Mouse (Mus musculus) urinary bladder, postnatal 0 days (tissue): ENCODE measurements around the gene Apobec2. TPM values are rescaled to one million over a fixed set of nuclear protein-coding genes. Genes with fewer than 3 reads are reported as not detected.

Source experiments
- polyA plus RNA-seq: library from polyadenylated mRNA; unstranded; fragments of >200 nt; fragmentation: Nextera tagmentation; extraction: Ambion mirVana; gene quantifications from 2 replicates; pipeline ENCODE4 v1.2.1, GENCODE M21; 2015

Apobec2 gene
- 3.4 and 4.5 TPM in 2 replicates for polyA plus RNA-seq

DNA sequence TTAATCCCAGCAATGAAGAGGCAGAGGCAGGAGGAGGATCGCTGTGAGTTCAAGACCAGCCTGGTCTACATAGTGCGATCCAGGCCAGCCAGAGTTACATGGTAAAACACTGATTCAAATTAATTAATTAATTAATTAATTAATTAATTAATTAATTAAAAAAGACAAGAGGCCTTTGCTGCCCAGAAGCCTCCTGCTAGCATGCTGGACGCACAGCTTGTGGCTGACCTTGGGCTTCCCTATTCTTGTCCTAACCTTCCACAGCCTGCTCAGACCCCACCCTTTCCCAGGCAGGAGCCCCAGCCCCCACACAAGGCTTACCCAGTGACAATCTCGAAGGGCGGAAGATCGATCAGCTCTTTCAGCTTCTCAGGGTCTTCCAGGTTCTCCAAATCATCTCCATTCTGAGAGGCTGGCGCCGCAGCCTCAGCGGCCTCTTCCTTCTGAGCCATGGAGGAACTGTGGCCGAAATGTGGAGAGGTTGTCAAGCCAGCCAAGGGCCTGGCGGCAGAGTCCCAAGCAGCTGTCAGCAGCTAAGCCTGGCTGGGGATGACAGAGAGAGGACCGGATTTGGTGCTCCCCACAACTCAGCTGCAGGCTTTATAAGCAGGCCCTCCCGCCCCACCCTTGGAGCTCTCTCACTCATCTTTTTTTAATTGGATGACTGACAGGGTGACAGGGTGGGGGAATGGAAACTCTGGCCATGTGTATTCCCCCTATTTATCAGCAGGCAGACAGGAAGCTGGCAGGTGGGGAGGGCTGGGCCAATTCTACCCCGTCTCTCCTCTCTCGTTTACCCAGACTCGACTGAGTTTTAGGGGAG is at the start of gene Apobec2:
Apobec2 (minus strand) TSS at position 773 of the 823 bp plus-strand sequence.

DNA sequence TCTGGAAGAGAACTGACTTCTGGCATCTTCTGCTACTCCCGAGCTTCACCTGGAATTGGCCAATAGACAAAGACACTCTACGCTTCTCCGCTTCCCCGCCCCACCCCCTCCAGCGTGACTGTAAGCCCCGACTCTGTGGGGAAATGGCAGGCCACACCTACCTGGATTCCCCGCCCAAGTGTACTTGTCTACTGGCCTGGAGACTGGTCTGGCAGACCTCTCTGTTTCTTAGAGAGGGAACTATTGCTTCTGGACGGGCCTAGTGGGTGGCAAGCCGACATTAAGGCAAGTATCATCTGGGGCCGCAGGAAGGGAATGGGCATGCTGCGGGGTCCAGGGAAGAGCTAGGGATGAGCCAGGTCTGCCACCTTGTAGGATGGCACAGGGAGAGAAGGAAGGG is 22.0 kb upstream of the Apobec2 start, which contains the start of gene Unc5cl:
Unc5cl (plus strand) TSS at position 214 of the 400 bp plus-strand sequence.

DNA sequence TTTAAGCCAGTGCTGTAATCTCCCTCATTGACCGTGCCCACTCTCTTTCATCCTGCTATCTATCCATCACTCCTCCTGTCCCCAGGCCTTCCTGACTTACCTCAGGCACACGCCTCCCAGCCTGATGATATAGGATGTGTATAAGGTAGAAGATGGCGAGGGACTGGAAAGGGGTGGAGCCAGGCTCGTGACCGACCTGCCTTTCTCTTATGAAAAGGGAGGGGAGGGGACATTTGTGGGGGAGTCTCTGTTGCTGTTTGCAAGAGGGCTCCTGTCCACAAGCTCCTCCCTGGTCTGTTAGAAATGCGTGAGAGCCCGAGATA is 18.6 kb upstream of the Apobec2 start, which contains the start of gene Tspo2:
Tspo2 (minus strand) TSS at position 170 of the 323 bp plus-strand sequence.

DNA sequence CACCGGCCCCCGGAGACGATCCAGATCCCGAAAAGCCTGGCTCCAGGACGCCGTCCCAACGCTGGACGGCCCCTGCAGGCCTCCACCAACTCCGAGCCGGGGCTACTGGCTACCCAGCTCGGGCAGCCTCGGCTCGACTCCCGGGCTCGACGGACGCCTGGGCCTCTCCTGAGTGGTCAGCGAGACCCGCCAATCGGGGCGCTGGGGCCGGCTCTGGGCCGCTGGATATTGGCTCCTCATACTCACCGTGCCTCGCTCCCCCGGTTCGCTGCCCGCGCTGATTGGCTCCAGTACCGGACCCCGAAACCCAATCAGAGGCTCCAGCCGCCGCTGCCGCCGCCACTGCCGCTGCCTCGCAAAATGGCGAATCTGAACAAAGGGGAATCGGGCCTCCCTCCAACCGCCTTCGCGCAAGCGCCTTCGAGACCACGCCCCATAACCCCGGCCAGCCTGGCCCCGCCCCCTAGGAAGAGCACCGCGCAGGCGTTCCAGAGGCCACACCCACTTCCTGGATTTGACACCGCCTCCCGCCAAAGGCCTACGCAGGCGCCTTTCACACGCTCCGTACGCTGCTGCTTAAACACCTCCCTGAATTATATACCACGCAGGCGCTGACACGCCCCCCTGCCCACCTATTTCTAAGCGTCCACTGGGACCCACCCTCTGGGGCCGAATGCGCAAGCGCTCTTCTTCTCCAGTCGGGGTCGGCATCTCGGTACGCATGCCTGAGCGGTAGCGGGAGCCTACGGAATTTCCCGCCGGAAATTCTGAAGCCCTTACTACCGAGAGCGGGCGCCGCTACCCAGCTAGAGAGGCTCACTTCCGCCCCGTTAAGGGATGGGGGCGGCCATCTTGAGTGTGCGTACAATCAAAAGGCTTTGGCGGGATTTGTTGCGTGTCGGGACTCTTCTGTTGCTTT is 23.1 kb downstream of the Apobec2 start, which contains the start of the genes Nfya and Oard1:
Nfya (minus strand) TSS at position 527 of the 919 bp plus-strand sequence.
Oard1 (plus strand) TSS at position 635 of the 919 bp plus-strand sequence.

Other genes starting within 250 kb of the Apobec2 start
- gene Trem1, start 200.2 kb downstream of the Apobec2 start, polyA plus RNA-seq: 0.49 and 6.2 TPM in 2 replicates
- gene Trem3, start 185.2 kb downstream of the Apobec2 start, polyA plus RNA-seq: 0.17 and 1.5 TPM in 2 replicates
- 0.18 TPM in 1 of 2 replicates, not detected in the other for gene Treml4, start 168.6 kb downstream of the Apobec2 start, polyA plus RNA-seq
- gene Treml2, start 133.4 kb downstream of the Apobec2 start, polyA plus RNA-seq: 0.06 and 0.10 TPM in 2 replicates
- 0.40 and 1.8 TPM in 2 replicates for gene B430306N03Rik, start 116.8 kb downstream of the Apobec2 start, polyA plus RNA-seq
- gene Trem2, start 86.5 kb downstream of the Apobec2 start, polyA plus RNA-seq: 4.4 and 8.9 TPM in 2 replicates
- gene Treml1, start 73.0 kb downstream of the Apobec2 start, polyA plus RNA-seq: 0.34 and 2.5 TPM in 2 replicates
- 3.5 and 5.3 TPM in 2 replicates for gene Nfya, start 23.0 kb downstream of the Apobec2 start, polyA plus RNA-seq
- gene Oard1, start 22.9 kb downstream of the Apobec2 start, polyA plus RNA-seq: 31.9 and 33.2 TPM in 2 replicates
- 0.31 and 2.8 TPM in 2 replicates for gene Tspo2, start 18.6 kb upstream of the Apobec2 start, polyA plus RNA-seq
- gene Unc5cl, start 22.0 kb upstream of the Apobec2 start, polyA plus RNA-seq: 0.07 TPM in 1 of 2 replicates, not detected in the other